Mouse (Mus musculus) liver, embryonic 14.5 days (tissue): ENCODE measurements at regions not wholly inside any gene's neighbourhood (a gene's known extent, or its start where the extent isn't known, plus 50 kb on each side); places are given as distances from the start of the nearest gene placed in this dataset.

Source experiments
- ATAC-seq: fragments of 200-750 bp; cut with Nextera tagmentation; 2 replicates; pipeline ENCODE4 v1.8.0; 2017; ENCODE audit warnings: moderate number of reproducible peaks, mild to moderate bottlenecking, moderate library complexity; ENCODE audit not compliant: insufficient read depth
- DNase-seq, 3 experiments: peaks; one replicate each; pipeline ENCODE4 v3.0.0-alpha.2; 2012 to 2013; ENCODE audit warnings: low read depth in 3 of 3, low spot score in 3 of 3
- H3K27ac ChIP-seq: fragments of 300-500 bp; sonication (generic); 2 replicates; pipeline ENCODE4 v1.5.1; 2014; ENCODE audit warnings: moderate library complexity, mild to moderate bottlenecking, control low read depth, inconsistent platforms
- H3K27me3 ChIP-seq: fragments of 300-500 bp; sonication (generic); 2 replicates; pipeline ENCODE4 v1.6.1; 2014; ENCODE audit warnings: mild to moderate bottlenecking, low read length, moderate library complexity; ENCODE audit not compliant: control insufficient read depth, insufficient read depth
- H3K36me3 ChIP-seq: fragments of 300-500 bp; sonication (generic); replicated peaks from 2 replicates; pipeline ENCODE4 v1.6.1; 2014; ENCODE audit warnings: low read depth; ENCODE audit not compliant: control insufficient read depth, insufficient read depth
- H3K4me1 ChIP-seq, 2 experiments: fragments of 200-500 bp in 1 of 2; fragments of 300-500 bp in 1 of 2; sonication (generic) in 1 of 2; replicated peaks; 2 replicates each; pipeline ENCODE4 v1.6.1; 2012 to 2014; ENCODE audit warnings: antibody characterized with exemption in 1 of 2, inconsistent platforms in 1 of 2, low read length in 1 of 2; ENCODE audit not compliant: control insufficient read depth in 2 of 2, insufficient read depth in 2 of 2
- H3K4me2 ChIP-seq: fragments of 300-500 bp; sonication (generic); 2 replicates; pipeline ENCODE4 v1.6.1; 2014; ENCODE audit warnings: low read depth, mild to moderate bottlenecking, control low read depth, moderate library complexity
- H3K4me3 ChIP-seq, 2 experiments: fragments of 200-500 bp in 1 of 2; fragments of 300-500 bp in 1 of 2; sonication (generic) in 1 of 2; 2 replicates each; pipeline ENCODE4 v1.5.1; 2012 to 2014; ENCODE audit warnings: low read depth in 2 of 2, low read length in 2 of 2, mild to moderate bottlenecking in 2 of 2, control low read depth in 1 of 2, inconsistent platforms in 1 of 2, moderate library complexity in 1 of 2; ENCODE audit not compliant: insufficient read depth in 1 of 2
- H3K9ac ChIP-seq: fragments of 300-500 bp; sonication (generic); replicated peaks from 2 replicates; pipeline ENCODE4 v1.6.1; 2014; ENCODE audit warnings: mild to moderate bottlenecking, control low read depth, moderate library complexity
- H3K9me3 ChIP-seq: fragments of 300-500 bp; sonication (generic); 2 replicates; pipeline ENCODE4 v1.6.1; 2016; ENCODE audit warnings: low read length, mixed read lengths; ENCODE audit not compliant: control insufficient read depth
- CTCF ChIP-seq: IDR thresholded peaks from 2 replicates; pipeline ENCODE4 v1.5.1; 2016; ENCODE audit warnings: antibody characterized with exemption, low read depth, control low read depth
- EP300 ChIP-seq: IDR thresholded peaks from 2 replicates; pipeline ENCODE4 v1.6.1; 2016; ENCODE audit warnings: antibody characterized with exemption, low read depth
- WGBS: fragments of 180-500 bp; shearing (Covaris S2); extraction: QIAGEN DNeasy Blood & Tissue Kit; methylation state at CpG from one replicate; pipeline ENCODE4 v1.1.7; 2014; ENCODE audit not compliant: insufficient replicate concordance; 5-methylcytosine and 5-hydroxymethylcytosine counted together

GRCm38 (mm10) chr17:4740784-4741183 is 253.3 kb upstream of the Arid1b start:
- H3K9me3 ChIP-seq: no peaks in the 10 kb centered on the region
- H3K27ac ChIP-seq: no peak overlapping the region
- H3K27me3 ChIP-seq: no peaks in the 10 kb centered on the region
- no peak for DNase-seq
- ATAC-seq: no peak
- 21% methylated on average over 5 of the region's 5 CpGs for WGBS
- TF ChIP-seq EP300 (no peak), CTCF (no peak)
- H3K9ac ChIP-seq: no peak overlapping the region
- no peaks in the 10 kb centered on the region for H3K36me3 ChIP-seq
- H3K4me2 ChIP-seq: no peak overlapping the region
- no peak overlapping the region for H3K4me3 ChIP-seq
- no peaks in the 10 kb centered on the region for H3K4me1 ChIP-seq

DNA sequence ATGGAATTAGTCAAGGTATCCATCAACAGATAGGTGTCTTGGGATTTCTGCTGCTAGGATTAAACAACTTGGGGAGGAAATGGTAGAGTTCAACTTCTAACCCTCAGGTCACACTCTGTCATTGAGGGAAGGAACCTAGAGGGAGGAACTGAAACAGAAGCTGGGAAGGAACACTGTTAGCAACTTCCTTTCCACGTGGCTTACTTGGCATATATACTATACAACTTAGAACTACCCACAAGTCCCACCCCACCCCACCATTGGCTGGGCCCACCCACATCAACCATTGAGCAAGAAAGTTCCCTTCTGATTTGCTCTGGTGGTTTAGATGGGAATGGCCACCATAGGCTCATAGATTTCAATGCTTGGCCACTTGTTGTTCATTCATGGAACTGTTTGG is 251.8 kb upstream of the Arid1b start:
- no peak overlapping the region for H3K27ac ChIP-seq
- no peak overlapping the region for H3K4me3 ChIP-seq
- no peaks in the 10 kb centered on the region for H3K27me3 ChIP-seq
- no peaks in the 10 kb centered on the region for H3K4me1 ChIP-seq
- 19% methylated on average over 1 of the region's 1 CpGs for WGBS
- no peak overlapping the region for H3K4me2 ChIP-seq
- DNase-seq: no peak
- no peaks in the 10 kb centered on the region for H3K9me3 ChIP-seq
- no peaks in the 10 kb centered on the region for H3K36me3 ChIP-seq
- no peak for ATAC-seq
- TF ChIP-seq EP300 (no peak), CTCF (no peak)
- no peak overlapping the region for H3K9ac ChIP-seq

DNA sequence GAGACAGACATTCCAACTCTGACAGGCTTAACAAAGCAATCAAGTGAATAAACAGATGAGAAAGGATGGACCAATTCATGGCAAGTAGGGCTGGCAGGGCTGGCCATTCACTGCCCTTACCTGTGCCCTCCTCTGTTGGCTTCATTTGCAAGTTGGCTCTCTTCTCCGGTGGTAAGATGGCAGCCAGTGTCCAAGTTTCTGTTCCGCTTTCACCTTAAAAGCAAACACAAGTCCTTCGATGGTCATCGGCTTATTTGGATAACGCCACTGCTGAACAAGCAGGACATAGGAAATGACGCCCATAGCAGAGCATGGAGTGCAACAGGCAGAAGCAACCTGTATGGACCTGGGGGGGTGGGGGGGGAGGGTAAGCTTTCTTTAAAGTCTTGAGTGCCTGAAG is 231.2 kb upstream of the Arid1b start:
- Histone ChIP-seq H3K4me2 (no peak overlapping the region), H3K27ac (no peak overlapping the region), H3K36me3 (no peaks in the 10 kb centered on the region), H3K4me3 (no peak overlapping the region), H3K4me1 (0 out of 4 replicates have a peak, but pooled peaks cover 0 to 2% of the 10 kb centered on the region in 2 experiments), H3K9ac (no peak overlapping the region), H3K9me3 (no peaks in the 10 kb centered on the region), H3K27me3 (no peaks in the 10 kb centered on the region)
- ATAC-seq (no peak), DNase-seq (no peak)
- no peak for TF ChIP-seq EP300
- TF ChIP-seq CTCF: no peak
- WGBS: 76% methylated on average over 6 of the region's 6 CpGs

- H3K9me3 ChIP-seq: no peaks in the 10 kb centered on the region
- H3K36me3 ChIP-seq: no peaks in the 10 kb centered on the region
- no peak overlapping the region for H3K4me3 ChIP-seq
- no peak overlapping the region for H3K4me2 ChIP-seq
- ATAC-seq: no peak
- no peaks in the 10 kb centered on the region for H3K27me3 ChIP-seq
- TF ChIP-seq CTCF (no peak), EP300 (no peak)
- 0 out of 4 replicates have a peak, but pooled peaks cover 0 to 2% of the 10 kb centered on the region in 2 experiments for H3K4me1 ChIP-seq
- 62% methylated on average over 5 of the region's 5 CpGs for WGBS
- H3K9ac ChIP-seq: no peak overlapping the region
- no peak for DNase-seq
- H3K27ac ChIP-seq: no peak overlapping the region
These were observed 228.4 kb upstream of the Arid1b start for GRCm38 (mm10) chr17:4765723-4766122.

GRCm38 (mm10) chr17:4767947-4768522 is 226.1 kb upstream of the Arid1b start:
- no peaks in the 10 kb centered on the region for H3K4me1 ChIP-seq
- H3K27ac ChIP-seq: no peak overlapping the region
- ATAC-seq: no peak
- H3K9ac ChIP-seq: no peak overlapping the region
- 50% methylated on average over 5 of the region's 5 CpGs for WGBS
- H3K4me2 ChIP-seq: no peak overlapping the region
- DNase-seq: no peak
- no peaks in the 10 kb centered on the region for H3K9me3 ChIP-seq
- H3K27me3 ChIP-seq: no peaks in the 10 kb centered on the region
- H3K4me3 ChIP-seq: no peak overlapping the region
- TF ChIP-seq CTCF (no peak), EP300 (no peak)
- no peaks in the 10 kb centered on the region for H3K36me3 ChIP-seq

- H3K9ac ChIP-seq: no peak overlapping the region
- no peak overlapping the region for H3K27ac ChIP-seq
- no peak overlapping the region for H3K4me2 ChIP-seq
- no peaks in the 10 kb centered on the region for H3K4me1 ChIP-seq
- WGBS: 70% methylated on average over 4 of the region's 4 CpGs
- ATAC-seq (no peak), DNase-seq (no peak)
- no peaks in the 10 kb centered on the region for H3K9me3 ChIP-seq
- H3K27me3 ChIP-seq: no peaks in the 10 kb centered on the region
- no peak for TF ChIP-seq CTCF
- no peak for TF ChIP-seq EP300
- H3K4me3 ChIP-seq: no peak overlapping the region
- no peaks in the 10 kb centered on the region for H3K36me3 ChIP-seq
These were observed 224.8 kb upstream of the Arid1b start for GRCm38 (mm10) chr17:4769284-4769683.
